Mouse (Mus musculus) spleen, adult 18-20 months (tissue): ENCODE measurements at regions not wholly inside any gene's neighbourhood (a gene's known extent, or its start where the extent isn't known, plus 50 kb on each side); places are given as distances from the start of the nearest gene placed in this dataset.

Experiments used
- DNase-seq, 2 experiments: peaks; one replicate each; pipeline ENCODE4 v3.0.0; 2022; ENCODE audit warnings: mixed read lengths in 2 of 2

- no peak for DNase-seq
These were observed 94.7 kb upstream of the Slc13a1 start for GRCm38 (mm10) chr6:24262578-24262977.

GRCm38 (mm10) chr6:24245591-24245990 is 77.7 kb upstream of the Slc13a1 start:
- DNase-seq, result no peak

DNA sequence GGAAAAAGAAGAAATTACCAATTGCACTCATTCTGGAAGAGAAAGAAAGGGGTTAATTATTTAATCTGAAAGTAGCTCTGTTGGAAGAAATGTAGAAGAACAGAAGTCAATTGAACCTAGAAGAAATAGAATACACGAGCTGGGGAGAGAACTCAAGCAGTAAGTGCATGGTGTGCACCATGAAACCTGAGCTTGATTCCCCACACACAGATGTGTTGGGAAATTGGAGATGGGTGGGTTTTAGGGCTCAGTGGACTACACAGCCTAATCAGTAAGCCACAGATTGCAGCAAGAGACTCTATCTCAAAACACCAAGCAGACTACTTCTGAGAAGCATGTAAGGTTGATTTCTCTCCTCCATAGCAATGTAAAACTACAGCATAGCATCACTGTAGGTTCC is 70.6 kb upstream of the Slc13a1 start:
- no peak for DNase-seq

DNA sequence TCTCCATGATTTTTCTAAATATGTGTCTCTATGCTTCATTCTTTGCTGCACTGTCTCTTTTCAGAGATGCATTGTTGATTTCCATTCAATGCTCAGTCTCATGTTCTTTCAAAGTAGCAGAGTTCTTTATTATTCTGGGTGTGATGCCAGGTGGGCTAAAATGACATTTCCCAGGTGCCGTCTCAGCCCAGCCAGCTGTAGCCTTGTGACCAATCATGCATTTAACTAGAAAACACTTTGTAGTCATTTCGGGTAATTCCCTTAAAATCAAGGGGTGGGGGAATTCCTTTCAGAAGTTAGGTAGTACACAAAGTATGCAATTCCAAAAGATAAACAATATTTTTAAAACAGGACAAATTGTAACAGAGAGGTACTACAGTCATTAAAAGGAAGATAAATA is 70.2 kb upstream of the Slc13a1 start:
- no peak for DNase-seq

GRCm38 (mm10) chr6:24233626-24234025 is 65.7 kb upstream of the Slc13a1 start:
- DNase-seq, result no peak

GRCm38 (mm10) chr6:24220589-24220988 is 52.7 kb upstream of the Slc13a1 start:
- no peak for DNase-seq

GRCm38 (mm10) chr6:24219882-24220522 is 52.1 kb upstream of the Slc13a1 start:
- no peak for DNase-seq
